Mouse (Mus musculus) 3134 (cell line): ENCODE measurements around the gene Ndrg2.
"Not testable (repeated sequence)": the region's sequence is repeated elsewhere in the genome, so short reads cannot be mapped to it uniquely, and the experiment has no call there.

Experiments
- DNase-seq: peaks from one replicate; pipeline ENCODE4 v3.0.0-alpha.2; 2011; ENCODE audit warnings: low spot score; ENCODE audit not compliant: insufficient read length; ENCODE audit errors: extremely low read depth

Gene Ndrg2

DNA sequence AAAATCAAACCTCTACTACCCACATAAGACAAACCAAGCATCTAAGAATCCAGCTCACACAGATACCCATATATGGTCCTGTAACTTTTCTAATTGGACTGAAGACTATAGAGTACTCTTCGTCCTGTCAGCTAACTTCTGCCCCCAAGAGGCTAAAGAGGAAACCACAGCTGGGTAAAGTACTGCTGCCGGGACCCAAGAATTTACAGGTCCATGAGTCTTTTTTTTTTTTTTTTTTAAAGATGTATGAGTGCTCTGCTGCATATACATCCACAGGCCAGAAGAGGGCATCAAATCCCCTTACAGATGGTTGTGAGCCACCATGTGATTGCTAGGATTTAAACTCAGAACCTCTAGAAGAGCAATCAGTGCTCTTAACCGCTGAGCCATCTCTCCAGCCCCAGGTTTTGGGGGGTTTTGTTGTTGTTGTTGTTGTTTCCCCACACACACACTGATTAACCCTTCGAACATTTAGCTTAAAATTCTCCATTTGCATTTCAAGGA lies 30.4 kb downstream of the Ndrg2 start:
- peak; percentile 63 for DNase-seq

DNA sequence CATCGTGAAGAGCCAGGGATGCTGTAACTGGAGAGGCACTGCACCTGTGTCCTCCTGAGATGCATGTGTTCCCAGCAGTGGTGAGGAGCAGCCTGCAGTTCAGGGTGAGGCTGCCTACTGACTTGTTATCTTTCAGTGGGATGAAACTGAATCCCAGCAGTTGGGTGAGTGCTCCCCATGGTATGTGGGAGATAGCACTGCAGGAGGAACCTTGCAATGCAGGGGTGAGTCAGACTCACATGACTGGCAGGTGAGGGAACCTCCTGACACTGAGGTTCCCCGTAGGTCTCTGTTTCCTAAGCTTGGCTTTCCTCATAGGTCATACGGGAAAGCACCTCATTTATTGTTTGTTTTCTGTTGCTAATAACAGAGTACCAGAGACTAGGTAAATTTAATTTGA lies 36.4 kb downstream of the Ndrg2 start:
- no peak for DNase-seq

DNA sequence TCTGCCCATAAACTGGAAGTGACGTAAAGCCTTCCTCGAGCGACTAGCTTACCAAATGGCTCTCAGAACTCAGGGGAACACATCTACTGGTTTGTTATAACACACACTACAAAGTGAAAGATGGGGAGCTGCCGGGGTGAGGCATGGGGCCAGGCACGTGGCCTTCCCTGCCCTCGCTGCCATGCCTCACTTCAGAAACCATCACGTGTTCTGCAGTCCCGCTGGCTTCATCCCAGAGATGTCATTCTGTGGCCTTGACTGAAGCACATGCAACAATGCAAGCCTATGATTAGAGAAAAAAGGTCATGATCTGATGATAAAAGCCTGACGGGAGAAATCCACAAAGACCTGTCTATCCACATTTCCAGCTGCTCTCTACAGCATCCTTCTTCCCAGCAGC lies 42.2 kb downstream of the Ndrg2 start:
- no peak for DNase-seq

DNA sequence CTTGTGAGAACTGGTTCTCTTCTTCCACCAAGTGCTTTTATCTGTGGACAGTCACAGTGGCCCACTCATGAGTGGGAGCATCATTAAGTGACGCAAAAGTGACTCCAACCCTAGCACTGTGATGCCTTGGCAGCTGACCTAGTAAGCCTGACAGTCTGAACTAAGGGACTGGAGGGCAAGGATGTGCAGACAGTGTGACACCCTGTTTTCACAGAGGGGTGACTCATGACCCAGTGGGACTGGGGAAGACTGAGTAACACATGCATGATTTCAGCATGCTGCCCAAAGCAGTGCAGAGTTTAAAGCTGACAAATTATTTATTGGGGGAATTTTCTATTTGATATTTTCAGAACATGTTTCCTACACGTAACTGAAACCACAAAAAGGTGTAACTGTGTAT lies 43.2 kb downstream of the Ndrg2 start:
- no peak for DNase-seq

DNA sequence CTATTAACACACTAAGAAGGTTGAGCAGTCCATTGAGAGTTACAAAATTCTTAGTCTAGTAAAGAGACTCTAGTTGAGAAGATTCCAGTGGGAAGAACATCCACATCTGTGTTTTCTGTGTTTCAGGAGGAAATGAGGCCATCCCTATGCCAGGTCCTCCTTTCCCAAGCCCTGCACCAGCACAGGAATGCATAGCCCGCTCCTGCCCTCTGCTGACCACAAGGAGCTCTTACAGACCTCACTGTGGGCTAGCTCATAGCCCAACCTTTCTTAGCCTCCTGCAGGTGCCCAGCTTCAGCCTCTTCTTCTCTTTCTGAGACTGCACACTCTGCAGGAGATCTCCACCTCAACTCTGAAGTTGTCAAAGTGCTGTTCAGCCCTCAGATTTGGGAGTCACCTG lies 50.4 kb downstream of the Ndrg2 start:
- not testable (repeated sequence) for DNase-seq

- not testable (repeated sequence) for DNase-seq
These were observed 58.7 kb downstream of the Ndrg2 start for GRCm38 (mm10) chr14:51855280-51855679.
